Mouse (Mus musculus) mouse embryonic stem cell (cell line): ENCODE results near the gene Pigc.

Source experiments
- in situ Hi-C, 2 experiments: fragments of 300-500 bp; cut with MboI; formaldehyde crosslinking; loops; 1 replicate in 1 of 2; 3 replicates in 1 of 2; pipeline ENCODE4 v1.14.3; 2019 to 2020; ENCODE audit warnings: low sequenced_read_pairs in 2 of 2, low pct_unique_long_range_greater_than_20kb in 1 of 2, mixed read lengths in 1 of 2; ENCODE audit not compliant: unreplicated experiment in 1 of 2

Pigc gene

GRCm38 (mm10) chr1:161968589-161969407 is at the start of gene Pigc:
Gene Pigc (plus strand): TSS chr1:161969186.
- in situ Hi-C loops, result loop anchor here in 1 of 2 experiments (5.0 kb wide), 1 partner anchor 221 kb away; no protein-coding TSS in a partner anchor

- in situ Hi-C loops, result no loop called here
Observed at GRCm38 (mm10) chr1:161919594-161919993, 49.4 kb upstream of the Pigc start.

DNA sequence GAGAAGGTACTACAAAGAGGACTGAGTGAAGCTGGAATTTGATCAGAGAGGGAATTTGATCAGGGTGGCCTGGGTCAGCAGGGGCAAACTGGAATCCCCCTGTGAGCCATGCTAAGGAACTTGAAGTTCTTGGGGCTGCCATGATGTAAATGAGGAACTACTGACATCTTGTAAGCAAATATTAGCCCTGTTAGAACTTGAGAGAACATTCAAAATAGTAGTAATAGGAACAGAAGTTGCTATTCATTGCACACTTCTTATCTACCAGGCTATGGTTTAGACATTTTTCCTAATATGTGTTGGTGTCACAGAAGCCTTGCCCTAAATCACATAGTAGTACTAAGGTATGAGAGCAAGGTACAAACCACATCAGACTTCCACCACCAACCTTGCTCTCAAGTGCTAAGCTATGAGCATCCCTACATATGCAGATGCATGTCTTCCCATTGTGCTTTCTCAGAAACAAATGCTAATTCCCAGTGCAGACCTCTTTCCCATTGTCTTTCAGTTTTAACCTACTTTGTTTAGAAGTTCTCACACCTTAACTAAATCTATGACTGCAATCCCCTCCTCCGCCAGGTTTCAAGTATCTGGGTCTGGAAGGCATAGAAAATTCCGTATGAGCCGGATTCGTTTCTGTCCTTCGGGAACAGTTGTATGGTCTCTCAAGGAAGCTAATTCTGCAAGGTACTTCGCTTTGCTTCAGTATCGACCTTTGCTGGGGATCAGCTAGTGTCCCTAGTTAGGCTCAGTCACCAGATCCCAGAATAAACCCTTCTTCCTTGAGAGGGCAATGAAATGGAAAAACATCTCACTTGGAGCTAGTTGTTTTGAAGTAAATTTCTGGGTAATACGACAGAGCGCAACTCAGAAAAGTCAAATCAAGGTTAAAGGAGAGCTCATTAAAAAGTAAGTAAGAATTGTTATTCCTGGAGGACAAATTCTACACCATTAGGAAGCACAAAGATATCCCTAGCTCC is 48.2 kb upstream of the Pigc start:
- in situ Hi-C loops, result no loop called here

GRCm38 (mm10) chr1:161921928-161922327 is 47.1 kb upstream of the Pigc start:
- in situ Hi-C loops, result no loop called here

DNA sequence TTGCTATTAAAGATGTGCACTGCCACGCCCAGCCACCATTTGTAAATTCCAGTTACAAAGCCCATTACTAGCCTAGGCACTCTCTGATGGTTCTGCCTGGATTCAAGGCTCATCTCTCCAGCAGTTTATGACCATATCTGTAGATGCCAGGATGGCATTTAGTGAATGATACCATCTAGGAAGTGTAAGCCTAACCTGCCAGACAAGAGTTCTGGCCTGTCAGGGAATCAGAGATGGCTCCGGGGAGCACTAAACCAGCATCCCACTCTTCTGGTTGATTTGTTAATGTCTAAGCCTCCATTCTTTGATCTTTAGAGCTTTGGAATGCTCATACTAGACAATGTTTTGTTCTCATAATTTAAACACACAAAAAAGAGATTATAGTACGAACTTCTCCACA is 44.7 kb upstream of the Pigc start:
- in situ Hi-C loops, result no loop called here

GRCm38 (mm10) chr1:161925281-161925805 is 43.6 kb upstream of the Pigc start:
- in situ Hi-C loops, result no loop called here

DNA sequence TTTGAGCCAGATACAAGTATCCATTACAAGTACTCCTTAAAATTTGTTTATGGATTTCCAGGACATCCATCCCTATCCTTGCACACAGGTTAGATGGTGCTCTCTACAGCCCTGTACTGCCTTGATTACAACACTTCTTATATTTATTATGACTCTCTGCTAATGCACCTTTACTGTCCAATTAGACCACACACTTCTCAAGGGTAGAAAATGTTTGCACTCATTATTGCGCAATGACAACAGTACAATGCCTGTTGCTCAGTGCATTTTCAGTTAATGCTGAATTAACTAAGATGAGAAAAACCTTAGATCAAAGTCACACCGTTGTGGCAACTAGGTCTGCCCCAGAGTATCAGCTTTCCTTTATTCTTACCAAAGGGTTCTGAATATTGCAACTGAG is 41.0 kb upstream of the Pigc start:
- in situ Hi-C loops, result no loop called here

- in situ Hi-C loops, result no loop called here
Observed at GRCm38 (mm10) chr1:161931313-161931712, 37.7 kb upstream of the Pigc start.

DNA sequence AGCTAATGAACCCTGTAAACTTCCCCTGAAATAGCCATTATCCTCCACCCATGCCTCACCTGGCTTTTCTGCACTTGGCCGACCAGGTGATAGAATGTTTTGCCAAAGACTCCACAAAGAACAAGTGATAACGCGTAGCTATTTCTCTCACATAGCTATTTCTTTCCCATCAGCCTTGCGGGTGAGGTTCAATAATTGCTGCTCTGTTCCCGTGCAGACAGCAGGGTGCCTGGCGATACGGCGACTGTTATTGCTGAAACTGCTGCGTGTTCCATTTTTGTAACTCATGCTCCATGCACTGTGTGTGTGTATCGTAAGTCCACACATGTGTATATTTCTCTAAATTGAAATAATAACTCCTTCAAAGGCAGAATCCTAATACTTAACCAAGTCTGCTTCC is 37.2 kb upstream of the Pigc start:
- in situ Hi-C loops, result no loop called here

DNA sequence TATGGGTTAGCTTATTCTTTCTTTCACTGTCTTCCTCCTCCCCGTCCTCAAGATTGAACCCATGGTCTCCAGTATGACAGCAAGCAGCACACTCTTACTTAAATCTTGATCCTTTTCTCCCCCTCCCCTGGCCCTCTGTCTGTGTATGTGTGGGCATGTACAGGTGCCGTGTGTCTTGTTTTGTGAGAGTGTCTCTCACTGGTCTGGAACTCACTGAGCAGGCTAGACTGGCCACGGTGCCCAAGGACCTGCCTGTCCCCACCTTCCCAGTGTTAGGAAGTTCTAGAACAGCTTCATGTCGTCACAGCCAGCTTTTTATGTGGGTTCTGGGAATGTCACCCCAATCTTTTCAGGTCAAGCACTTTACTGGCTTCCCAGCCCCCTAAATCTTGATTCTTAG is 36.7 kb upstream of the Pigc start:
- in situ Hi-C loops, result no loop called here

- in situ Hi-C loops, result no loop called here
Observed at GRCm38 (mm10) chr1:161942082-161942481, 26.9 kb upstream of the Pigc start.

- in situ Hi-C loops, result no loop called here
Observed at GRCm38 (mm10) chr1:161951009-161951779, 17.8 kb upstream of the Pigc start.

- in situ Hi-C loops, result no loop called here
Observed at GRCm38 (mm10) chr1:161952599-161952998, 16.4 kb upstream of the Pigc start.

DNA sequence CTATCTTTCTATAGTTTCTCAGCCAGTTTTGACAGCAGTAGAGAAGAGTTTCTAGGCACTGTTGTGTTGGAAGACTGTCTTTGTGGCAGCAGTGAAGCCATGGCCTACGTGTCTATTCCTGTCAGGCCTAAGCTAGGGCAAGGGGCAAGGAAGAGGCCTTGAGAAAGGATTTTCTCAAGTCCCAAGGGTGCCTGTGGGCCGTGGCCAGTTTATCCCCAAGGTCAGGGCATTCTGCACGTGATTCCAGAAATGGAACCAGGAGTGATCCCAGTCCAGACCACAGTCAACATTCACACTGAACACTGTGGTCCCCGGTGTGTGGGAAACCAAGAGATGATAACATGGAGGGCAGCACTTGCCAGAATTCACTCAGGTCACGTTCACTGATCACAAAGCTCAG is 13.1 kb upstream of the Pigc start:
- in situ Hi-C loops, result no loop called here

GRCm38 (mm10) chr1:161957964-161958950 is 10.7 kb upstream of the Pigc start:
- in situ Hi-C loops, result no loop called here

DNA sequence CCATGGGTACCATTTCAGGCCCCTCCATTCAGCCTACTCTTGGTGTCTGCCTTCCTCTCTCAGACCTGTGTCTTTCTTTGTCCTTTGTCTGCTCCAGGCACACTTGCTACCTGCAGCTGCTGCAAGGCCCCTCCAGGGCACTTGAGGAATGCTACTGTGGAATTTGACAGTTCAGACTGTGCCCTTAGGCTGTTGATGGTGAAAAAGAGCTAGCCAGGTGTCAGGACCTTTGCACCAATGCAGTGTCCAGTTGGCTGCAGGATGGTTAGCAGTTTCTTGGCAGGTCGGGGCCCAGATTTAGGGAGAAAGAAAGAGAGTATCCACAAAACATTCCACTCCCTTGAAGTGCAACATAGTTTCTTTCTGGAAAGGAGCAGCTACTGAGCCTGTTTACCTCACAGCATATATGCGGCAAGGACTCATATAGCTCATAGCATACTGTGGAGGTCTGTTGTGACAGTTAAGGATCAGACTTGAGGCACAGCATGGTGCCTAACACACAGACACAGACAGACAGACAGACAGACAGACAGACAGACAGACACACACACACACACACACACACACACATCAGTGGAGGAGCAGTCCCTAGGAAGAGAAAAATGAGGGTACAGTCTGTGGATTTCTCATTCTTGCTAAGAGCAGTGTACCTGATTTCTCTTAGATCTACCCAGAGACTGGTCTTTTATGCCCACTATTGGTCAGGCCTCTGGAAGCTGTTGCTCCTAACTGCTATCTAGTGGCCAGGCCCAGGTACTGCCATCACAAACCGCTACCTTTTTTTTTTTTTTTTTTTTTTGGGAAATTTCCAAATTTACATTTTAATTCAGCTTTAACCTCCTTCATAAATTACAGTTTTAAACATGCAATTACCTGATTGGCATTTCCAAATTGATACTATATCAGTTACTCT is 6.3 kb upstream of the Pigc start:
- in situ Hi-C loops, result no loop called here
